Mouse (Mus musculus) neural tube, embryonic 10.5 days (tissue): Measurements from ENCODE around the gene Metap1d.

Experiments
- DNase-seq: peaks from one replicate; pipeline ENCODE4 v3.0.0-alpha.2; 2017; ENCODE audit warnings: low spot score; ENCODE audit errors: extremely low spot score

Gene Metap1d

DNA sequence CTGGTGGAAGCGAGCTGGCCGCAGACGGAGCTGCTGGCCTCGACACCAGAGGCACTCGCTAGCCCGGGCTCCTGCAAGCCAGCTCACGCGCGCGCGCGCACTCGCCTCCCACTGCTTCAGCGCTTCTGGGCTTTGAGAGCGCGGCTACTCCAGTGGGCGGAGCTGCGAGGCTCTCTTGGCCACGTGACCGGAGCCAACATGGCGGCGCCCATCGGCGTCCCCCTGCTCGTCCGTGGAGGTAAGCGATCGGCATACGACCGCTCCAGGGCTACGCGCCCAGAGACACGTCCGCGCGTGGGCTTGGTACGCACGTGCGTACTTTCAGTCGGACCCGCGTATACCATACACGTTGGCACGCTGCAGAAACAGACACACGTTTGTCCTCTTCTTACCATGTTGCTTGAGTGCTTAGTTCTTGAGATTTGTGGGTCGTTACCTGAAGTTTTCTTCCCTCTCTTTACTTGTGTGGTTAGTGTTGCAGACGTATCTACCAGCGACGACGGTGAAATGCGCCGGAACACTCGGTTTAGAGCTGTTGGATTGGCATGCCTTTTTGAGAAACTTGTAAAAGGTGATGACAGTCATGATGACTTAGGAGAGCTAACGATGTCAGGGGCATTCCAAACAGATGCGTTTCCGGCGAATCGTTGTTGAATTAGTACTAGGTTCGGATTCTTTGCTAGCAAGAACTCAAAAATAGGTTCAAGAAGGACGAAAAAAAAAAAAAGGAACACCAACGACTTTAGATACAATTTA lies at the start of gene Metap1d:
Metap1d (plus strand) TSS at position 116 of the 756 bp plus-strand sequence.
- peak; percentile 96 for DNase-seq

DNA sequence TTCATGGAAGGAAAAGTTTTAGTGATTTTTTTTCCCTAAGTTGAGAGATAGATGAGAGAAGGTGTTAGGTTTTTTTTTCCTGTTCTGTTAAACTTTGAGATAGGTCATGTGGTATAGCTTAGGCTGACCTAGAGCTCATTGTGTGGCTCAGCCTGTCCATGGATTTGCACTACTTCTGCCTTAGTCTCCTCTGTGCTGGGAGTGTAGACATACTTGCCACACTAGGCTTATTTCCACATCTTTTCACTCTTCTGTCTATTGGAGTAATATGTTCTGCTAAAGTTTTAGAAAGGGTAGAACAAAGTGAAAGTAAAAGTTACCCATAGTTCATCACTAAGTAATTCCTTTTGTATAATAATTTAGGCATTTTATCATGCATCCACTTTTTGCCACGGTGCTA lies 47.5 kb upstream of the Metap1d start:
- DNase-seq, result no peak

DNA sequence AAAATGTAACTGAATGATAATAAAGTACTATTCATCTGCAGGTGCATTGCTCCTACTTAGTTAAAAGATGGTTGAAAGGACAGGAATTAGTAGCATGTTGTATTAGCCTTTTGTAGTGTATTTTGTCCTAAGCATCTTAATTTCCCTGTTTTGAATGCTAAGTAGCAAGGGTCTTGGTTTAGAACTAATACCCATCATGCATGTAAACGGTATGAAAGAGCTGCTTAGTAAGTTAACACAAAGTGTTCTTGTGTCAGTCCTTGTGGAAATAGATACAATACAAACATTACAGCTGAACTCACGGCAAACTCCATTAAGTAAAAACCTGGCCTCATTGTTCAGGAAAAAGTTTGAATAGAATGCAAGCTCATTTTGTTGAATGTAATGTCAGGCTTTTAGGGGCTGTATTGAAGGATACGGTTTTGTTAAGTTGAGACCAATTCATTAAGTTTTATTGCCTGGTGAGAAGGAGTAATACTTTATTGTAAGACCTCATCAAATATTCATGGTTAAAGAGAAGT lies 34.3 kb upstream of the Metap1d start:
- no peak for DNase-seq

DNA sequence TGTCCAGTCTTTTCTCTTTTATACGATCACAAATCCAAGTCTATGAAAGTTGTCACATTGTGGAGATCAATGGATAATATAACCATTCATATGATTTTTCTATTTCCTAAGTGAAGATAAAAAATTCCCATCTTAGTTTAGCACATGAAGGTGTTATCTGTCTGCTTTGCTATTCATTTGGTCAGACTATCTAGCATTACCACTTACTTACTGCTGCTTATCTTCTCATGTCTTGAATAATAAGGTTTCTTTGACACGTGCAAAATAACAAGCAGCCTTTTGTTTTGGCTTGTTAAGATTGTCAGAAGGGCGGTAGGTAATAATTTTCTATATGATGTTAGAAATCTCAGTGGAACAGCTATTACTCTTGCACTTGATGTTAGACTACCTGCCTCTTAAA lies 33.7 kb upstream of the Metap1d start:
- DNase-seq, result no peak

DNA sequence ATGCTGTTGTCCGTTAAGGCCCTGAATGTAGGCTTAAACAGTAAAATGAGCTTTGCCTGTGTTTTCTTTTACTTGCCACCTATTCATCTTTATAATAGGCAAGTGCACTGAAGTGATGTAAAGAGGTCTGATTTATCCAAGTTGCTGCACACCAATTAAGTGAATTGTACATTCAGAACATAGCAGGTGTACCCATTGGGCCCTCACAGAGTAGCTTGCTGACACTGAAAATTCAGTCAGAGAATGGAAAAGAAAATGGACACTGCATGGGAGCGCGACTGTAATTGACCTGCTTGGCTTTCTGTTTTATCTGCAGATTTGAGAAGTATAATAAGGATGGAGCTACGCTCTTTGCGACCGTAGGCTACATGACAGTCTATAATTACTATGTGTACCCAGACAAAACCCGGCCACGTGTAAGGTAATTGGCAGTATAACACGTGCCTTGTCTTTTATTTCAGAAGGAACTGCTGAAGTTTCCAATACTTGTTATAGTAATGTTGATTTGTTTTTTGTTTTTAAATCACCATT lies 32.1 kb upstream of the Metap1d start:
- DNase-seq, result no peak

DNA sequence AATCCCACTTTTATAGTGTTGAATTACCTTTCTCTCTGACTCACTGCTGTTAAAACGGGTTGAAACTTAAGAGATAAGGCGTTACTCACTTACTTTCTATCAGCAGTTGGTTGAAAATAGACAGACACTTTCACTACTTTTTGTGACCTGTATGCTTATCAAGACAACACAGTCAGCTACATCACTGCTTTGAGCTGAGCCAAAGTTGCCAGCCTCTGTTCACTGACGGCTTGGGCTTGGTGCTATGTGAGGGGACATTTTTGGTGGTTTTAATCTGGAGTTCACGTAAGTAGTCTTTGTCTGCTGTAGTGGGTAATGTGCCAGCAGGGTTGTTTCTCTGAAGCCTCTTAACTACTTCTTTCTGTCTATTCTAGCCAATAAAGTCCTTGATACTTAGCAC lies 28.5 kb upstream of the Metap1d start:
- DNase-seq, result no peak

DNA sequence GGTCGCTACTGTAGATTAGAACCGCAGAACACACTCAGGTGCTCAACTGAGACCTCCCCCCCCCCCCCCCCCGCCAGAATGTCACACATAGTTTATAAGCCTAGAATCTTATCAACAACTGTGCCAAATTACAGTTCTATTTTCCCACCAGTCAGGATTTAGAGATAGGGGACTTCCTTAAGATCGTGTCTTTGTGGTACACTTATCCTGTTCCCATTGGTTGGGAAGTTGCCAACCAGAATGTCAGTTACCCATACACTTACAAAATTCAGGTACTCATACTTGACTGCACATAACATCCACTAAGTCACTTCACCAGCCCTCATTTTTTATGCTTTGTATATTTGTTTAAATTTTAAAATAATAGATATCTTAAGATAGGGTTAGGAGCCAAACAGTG lies 17.6 kb upstream of the Metap1d start:
- no peak for DNase-seq

DNA sequence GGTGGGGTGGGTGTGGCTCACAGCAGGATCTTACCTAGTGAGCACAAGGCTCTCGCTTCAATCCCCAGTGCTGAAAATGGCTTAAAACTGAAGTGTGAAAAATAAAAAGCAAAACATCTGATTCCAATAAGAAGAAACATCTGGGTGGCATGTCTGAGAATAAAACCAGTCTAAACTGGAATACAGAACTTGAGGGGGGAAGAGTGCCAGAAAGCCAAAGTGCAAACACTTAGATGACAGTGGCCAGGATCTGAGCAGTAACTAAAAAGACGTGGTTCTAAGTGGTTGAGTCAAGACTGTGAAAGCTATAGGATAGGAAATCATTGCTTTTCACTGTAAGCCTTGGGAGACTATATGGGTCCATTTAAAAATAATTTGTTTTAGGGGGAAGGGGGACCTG lies 9.7 kb upstream of the Metap1d start:
- DNase-seq, result no peak

DNA sequence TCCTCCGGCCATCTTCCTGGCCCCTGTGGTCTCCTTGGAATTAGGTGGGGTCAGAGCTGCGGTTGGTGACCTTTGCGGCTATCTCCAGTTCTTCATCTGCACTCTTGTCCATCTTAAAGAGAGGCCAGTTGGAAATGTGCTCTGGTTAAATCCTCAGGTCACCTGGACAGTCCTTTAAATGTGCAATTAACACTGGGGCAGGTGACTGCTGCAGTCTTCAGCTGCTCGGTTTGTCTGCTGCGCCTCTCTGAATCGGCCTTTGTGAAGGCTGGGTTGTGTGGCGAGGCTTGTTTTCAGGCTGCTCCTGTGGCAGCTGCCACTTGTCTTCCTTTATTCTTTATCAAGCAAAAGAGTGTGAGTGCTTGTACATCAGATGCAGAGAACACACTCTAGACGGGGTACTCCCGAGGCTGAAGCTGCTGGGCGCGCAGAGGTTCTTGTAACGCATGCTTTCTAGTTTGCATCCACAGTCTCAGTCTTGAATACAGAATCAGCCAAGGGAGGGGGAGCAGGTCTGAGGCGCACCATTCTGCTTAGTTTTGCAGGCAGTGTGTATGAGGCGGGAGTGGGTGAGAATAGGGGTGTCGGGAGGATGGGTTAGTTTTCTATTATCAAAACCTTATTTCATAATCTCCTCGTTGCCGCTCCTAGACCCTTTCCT lies 7.4 kb upstream of the Metap1d start:
- DNase-seq, result no peak

DNA sequence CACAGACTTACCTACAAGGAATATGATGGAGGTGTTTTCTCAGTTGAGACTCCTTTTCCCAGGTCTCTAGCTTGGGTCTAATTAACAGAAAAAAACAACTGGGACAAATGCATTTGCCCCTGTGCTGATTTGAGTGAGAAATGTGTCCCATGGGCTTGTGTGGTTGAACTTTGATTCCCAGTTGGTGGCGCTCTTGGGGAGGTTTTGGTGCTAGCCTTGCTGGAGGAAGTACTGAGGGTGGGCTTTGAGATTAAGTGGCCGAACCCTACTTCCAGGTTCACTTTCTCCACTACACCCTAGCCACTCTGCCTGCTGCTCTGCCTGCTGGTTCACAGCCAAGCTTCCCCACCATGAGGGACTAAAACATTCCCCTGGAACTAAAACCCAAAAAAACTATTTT lies 3.5 kb upstream of the Metap1d start:
- no peak for DNase-seq

DNA sequence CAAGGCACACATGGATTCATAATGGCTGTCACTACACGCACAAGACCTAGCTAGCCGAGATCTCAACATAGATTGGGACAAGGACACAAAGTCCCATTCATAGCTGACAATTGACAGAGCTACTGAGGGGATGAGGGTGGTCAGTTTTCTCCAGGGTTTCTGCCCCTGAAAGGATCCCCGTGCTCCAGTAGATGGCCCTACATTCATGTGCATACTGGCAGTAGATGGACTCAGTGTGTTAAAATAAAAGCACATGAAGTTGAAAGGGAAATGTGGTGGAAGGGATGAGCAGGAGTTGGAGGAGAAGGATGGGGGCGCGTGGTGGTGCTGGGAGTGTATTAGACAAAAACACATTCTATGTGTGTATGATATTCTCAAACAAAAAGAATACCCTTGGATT lies 1.3 kb upstream of the Metap1d start:
- no peak for DNase-seq

DNA sequence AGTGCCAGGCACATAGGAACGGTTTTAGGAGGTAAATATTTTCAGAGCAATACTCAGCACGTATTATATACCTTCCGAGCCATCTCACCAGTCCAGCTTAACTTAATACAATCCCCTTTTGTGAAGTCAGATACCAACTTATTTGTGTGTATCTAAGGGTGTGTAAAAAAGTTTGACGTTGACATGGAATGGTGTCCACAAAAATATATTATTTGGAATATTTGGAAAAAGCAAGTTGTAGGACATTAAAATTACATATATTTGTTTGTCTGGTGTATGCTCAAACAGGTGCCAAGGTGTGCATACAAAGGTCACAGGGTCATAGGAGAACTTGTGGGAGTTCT lies 813 bp downstream of the Metap1d start:
- DNase-seq, result no peak

DNA sequence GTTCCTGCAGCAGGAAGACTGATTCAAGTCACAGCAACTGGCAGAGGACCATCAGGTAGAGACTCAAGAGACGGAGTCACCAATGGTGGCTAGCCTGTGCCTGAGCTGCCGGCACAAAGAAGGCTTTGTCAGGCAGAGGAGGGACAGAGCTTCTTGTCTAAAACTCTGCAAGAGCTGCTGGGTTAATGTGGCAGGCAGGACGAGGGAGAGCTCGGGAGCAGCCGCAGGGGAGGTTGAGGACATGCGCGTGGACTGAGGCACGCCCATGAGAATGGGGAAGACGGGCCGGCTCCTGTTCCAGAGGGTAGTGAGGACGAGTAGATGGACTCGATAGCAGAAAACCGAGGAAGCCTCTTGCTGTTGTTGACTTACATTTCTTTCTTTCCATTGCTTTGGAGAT lies 5.5 kb downstream of the Metap1d start:
- DNase-seq, result no peak

DNA sequence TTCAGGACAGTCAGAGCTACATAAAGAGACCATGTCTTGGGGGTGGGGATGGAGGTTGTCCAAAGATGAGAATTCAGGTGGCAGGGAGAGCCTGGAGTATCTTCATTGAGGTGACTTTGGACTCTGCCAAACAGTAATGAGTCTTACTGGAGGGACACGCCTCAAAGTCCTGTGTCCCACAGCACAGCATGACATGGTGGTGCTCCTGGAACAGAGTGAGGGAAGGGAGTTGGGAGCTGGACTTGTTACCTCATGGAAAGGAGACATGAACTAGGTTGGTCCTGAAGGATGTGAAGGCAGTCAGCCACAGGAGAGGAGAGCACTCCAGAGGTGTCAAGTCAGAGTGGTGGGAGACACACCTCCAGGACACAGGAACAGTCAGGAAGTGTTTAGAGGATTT lies 6.6 kb downstream of the Metap1d start:
- DNase-seq, result no peak

DNA sequence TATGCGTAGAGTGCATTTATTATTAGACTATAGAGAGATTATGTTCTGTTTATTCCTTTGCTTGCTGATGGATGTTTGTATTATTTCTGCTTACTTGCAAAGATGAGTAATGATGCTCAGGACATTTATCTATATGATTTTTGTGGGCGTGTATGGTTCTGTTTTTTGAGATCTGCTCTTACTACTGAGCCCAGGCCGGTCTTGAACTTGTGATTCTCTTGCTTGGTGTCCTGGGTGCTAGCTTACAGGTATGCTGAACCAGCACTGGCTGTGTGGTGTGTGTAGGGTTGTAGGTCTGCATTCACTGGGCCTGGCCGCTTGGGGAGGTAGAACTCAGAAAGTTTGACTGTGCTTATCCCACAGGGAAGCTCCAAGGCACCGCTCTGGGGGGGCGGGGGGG lies 8.1 kb downstream of the Metap1d start:
- no peak for DNase-seq

DNA sequence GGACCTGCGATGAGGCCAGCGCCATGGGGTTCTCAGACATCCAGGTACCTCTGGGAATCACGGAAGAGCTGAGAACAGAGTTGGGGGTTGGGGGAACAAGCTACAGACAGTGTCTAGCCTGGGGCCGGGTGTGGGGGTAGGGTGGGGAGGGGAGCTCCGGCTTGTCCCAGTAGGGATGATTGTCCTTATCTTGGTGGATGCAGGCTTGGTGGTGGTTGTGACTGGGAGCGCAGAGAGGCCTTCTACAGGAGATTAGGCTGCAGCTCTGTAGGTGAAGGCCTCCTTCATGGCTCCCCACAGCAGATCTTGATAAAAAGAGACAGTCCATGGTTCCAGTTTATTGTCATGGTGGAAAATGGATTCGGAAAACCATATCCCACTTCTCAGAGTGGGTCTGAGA lies 8.5 kb downstream of the Metap1d start:
- DNase-seq, result no peak

DNA sequence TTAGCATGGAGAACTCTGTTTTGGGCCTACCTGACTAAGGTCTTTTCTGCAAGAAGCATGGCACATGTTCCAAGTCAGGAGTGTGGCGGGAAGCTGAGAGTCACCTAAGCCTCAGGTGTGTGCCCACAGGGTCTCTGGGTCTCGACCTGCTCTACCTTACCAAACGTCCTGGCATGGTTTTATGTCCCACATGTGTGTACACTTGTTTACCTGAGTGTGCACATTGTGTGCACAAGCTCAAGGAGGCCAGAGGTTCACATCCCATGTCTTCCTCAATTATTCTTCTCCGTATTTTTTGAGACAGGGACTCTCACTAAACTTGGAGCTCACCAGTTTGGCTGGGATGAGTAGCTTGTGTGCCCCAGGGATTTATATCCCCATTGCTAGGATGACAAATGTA lies 9.0 kb downstream of the Metap1d start:
- no peak for DNase-seq

DNA sequence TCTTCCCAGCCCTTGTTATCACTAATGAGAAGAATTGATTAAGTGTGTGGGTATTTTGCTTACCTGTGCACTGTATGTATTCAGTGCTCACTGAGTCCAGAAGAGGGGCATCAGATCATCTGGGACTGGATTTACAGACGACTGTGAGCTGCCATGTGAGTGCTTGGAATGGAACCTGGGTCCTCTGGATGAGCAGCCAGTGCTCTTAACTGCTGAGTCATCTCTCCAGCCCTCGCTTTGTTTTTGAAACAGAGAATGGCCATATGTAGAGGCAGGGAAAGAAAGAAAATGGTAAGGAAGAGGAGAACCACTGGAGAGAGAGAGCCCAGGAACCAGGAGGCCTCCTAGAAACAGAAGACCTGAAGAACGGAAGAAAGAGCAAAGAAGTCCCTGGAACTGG lies 9.5 kb downstream of the Metap1d start:
- DNase-seq, result no peak

DNA sequence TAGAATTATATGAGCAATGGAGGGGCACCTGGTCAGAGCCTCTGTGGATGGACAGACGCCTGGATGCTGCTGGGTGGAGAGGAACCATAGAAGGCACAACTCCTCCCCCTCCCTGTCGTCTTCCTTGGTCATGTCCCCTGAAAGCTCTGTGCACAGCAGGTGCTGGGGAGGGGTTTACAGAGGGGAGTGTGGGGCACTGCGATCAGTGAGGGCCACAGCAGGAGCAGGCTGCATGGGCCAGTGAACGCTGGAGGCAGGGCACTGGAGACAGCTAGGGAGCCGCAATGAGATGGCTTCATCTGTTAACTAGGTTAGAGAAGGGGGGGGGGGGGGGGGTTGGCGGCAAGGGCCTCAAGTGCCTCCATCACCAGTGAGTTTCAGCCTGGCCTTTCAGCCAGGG lies 13.0 kb downstream of the Metap1d start:
- no peak for DNase-seq

DNA sequence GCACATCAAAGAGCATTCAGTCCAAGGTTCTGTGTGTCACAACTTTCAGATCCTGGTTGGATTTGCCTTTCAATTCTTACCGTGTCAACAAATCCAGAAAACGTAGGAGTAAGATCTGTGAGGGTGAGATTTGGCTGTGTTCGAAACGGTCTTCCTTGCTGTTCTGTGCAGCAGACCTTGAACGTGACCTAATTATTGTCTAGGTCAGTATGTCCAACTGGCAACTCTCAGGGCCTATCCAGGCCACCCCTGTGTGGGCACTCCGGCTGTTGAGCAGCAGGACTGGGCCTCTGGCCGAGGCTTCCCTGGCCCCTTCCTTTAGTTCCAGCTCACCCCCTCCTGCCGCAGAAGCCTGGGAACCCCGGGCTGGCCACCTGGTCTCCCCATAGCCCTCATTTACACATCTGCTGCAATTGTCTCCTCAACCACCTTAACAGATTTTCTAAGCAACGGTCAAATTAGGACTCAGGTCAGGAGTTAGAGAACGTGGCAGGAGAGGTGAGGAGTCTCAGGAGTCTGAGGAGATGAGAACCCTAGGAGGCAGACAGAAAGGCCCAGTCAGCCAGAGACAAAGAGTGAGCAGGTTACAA lies 13.9 kb downstream of the Metap1d start:
- no peak for DNase-seq

DNA sequence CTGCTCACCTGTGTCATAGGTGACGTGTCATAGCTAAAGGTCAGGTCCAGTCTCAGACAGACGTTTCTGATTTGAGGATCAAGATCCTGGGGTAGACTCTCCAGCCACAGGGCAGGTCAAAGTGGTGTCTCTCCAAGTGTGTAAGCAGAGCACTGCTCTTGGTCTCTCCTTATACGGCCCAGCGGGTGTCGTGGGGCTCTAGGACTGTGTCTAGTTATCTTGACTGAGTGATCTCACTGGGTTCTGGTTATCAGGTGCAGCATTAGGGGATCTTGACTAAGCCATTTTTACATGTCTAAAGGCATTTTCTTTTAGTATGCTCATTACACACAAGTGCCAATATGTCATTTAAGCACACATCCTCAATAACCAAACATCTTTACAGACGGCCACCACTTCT lies 18.0 kb downstream of the Metap1d start:
- no peak for DNase-seq

DNA sequence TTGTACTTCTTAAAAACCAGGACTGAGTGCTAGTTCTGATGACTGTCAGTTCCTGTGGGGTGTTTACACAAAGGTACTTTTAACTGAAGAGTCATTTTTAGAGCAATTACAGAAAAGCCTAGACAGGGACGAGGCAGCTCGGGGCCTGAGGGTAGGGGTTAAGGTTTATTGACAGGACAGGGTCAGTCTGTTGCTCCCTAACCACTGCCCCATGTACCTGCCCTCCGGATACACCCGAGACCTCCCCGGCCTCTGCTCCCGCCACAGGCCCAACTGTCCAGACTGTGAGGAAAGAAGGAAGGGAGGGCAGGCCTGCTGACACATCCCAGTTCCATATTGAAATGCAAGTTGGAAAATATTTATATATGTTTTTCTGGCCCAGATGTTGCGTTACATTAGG lies 20.8 kb downstream of the Metap1d start:
- no peak for DNase-seq

DNA sequence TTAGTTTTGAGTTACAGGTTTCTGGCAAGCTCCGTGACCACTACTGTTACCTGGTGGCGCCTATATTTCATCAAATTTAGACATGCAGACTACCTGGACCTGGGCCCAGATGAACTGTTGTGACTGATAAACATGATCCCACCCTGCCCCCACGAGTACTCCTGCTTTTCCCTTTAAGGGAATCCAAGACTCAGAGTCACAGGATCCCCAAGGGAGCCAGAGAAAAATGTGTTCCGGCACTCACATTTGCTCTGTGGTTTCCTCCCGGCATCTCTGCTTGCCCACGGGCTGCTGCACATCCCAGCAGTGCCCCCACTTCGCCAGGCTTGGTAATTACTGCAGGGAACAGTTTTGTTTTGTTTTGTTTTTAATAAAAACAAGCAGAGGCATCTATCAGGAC lies 21.3 kb downstream of the Metap1d start:
- DNase-seq, result no peak
